Mouse (Mus musculus) testis, postnatal 10 days (tissue): ENCODE results near the gene Gng8.
A peak's percentile ranks its signal among the peaks of the same experiment; 100 is the strongest.

Experiments
- DNase-seq: peaks from one replicate; pipeline ENCODE4 v3.0.0; 2021; ENCODE audit warnings: low spot score

Gene Gng8

GRCm38 (mm10) chr7:16924037-16924834, 32.6 kb downstream of the Gng8 start, which contains the start of gene Calm3:
Gene Calm3 (minus strand): TSS chr7:16924114.
- peak; percentile 99 for DNase-seq

DNA sequence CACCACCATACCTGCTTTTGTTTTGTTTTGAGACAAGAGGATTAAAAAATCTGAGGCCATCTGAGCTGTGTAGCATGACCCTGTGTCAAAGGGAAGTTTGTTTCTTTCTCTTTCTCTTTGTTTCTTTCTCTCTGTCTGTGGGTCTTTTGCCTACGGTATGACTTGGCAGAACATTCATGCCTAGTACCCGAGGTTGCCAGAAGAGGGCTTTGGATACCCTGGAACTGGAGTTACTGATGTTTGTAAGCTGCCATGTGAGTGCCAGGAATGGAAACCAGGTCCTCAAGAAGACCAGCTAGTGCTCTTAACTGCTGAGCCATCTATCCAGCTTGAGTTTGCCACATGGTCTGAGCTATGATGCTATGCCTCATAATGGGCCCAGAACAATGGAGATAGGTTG, 36.8 kb downstream of the Gng8 start:
- DNase-seq = no peak

- peak; percentile 80 for DNase-seq
Measured at GRCm38 (mm10) chr7:16930850-16931249, 39.3 kb downstream of the Gng8 start.

GRCm38 (mm10) chr7:16931968-16932627, 40.5 kb downstream of the Gng8 start:
- DNase-seq = peak; percentile 91

DNA sequence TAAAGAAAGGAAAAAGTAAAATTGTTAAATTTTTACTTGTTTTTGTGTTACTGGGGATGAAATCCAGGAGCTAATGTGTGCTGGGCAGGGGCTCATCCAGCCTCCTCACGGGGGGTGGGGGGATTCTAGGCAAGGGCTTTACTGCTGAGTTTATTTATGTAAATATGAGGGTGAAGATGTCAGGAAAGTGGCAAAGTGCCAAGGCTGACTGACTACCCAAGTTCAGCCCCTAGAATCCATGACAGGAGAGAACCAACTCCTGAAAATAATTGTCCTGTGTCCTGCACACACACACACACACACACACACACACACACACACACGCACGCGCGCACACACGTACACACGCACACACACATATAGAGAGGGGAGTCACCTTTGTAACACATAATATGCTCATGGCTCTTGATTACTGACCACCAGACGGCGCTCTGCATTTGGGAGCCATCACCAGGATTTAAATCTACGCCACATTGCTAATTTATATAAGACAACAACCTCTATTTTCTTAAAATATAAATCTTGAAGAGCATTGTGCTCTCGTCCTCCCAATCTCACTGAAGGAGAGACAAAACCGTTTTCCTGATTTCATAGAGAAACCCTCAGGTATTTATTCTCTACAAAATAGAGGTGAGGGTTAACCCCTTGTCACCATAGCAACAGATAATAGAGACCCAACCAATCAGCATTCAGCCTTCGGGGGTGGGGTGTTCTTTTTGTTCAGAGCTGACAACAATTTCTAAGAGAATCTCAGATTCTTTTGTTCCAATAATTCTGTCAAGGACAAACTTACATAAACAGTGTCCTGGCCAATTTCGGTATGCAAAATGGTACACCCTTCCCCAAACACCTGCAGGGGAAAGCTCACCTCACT, 41.4 kb downstream of the Gng8 start:
- no peak for DNase-seq

DNA sequence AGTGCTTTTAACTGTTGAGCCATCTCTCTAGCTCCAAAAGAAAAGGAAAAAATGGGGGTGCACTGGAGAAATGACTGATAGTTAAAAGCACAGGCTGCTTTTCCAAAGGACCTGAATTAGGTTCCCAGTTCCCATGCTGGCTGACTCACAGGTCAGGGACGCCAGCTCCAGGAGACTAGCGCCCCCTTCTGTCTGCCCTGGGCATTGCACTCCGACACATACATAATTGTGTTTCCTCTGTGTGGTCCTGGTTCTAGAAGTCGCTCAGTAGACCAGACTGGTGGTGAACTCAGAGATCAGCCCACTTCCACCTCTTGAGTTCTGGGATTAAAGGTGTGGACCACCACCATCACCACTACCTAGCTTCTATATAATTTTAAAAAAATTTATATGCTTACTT, 45.7 kb downstream of the Gng8 start:
- peak; percentile 72 for DNase-seq

GRCm38 (mm10) chr7:16938117-16938791, 46.7 kb downstream of the Gng8 start:
- DNase-seq = peak; percentile 43

DNA sequence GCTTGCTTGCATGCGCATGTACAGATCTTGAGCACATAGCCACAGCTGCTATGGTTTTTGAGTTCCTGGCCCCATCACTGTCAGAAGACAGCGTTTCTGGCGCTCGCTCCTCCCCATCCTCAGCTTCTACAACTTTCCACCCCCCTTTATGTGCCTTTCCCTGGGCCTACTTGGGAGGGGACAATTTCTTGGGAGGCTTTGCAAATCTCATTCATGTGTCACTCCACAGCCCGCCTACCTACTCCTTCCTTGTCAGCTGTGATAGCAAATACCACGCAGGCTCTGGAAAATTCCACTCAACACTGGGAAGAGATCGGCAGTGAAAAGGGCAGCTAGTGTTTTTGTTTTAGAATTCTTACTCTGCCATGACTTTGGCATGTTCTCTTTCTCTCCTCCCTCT, 48.7 kb downstream of the Gng8 start:
- DNase-seq = no peak

- DNase-seq = no peak
Measured at GRCm38 (mm10) chr7:16942861-16943260, 51.3 kb downstream of the Gng8 start.

DNA sequence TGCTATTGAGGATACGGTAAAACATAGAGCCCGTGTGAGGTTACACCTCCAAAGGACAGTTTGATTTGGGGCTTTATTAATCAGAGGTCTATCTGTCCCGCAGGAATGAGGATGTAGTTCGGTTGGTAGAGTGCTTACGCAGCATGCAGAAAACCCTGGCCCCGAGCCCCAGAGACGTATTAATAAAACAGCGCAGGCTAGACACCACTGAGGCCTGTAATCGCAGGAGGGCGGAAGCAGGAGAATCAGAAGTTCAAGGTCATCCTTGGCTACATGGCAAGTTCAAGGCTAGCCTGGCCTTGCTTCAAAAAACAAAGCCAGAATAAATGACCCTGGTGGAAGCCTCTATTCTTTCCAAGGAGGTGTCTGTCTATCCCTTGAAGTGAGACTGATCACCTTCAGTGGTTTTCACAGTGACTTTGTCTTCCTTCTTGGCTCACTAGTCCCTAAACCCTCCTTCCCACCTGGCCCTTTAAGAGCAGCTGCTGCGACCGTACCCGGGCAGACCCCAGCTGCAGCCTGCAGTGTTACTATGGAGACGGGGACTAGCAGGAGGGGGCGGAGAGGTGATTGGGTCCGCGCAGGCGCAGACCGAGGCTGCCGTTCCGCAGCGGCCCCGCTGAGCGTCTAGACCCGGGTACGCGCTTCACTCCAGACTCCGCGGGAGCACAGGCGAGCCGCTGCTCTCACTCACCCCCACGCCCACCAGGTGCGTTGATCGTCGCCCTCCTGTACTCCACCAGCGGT, 52.6 kb downstream of the Gng8 start, which contains the start of gene Pnmal2:
Gene Pnmal2, plus strand, starts transcription at position 622 of the 747 bp plus-strand sequence.
- DNase-seq = peak; percentile 87

GRCm38 (mm10) chr7:16944808-16945315, 53.3 kb downstream of the Gng8 start:
- no peak for DNase-seq
